Mouse (Mus musculus) CH12.LX (cell line): ENCODE data around the gene Fam219a. TPM values are rescaled to one million over a fixed set of nuclear protein-coding genes. Genes with fewer than 3 reads are reported as not detected.

ENCODE experiments used
- DNase-seq: peaks from one replicate; pipeline ENCODE4 v3.0.0-alpha.2; 2013; ENCODE audit errors: extremely low read depth
- H3K27ac ChIP-seq: 2 replicates; pipeline ENCODE4 v1.5.1; 2012; ENCODE audit warnings: low read depth, mild to moderate bottlenecking, control low read depth, moderate library complexity; ENCODE audit not compliant: insufficient read depth
- H3K27me3 ChIP-seq: replicated peaks from 2 replicates; pipeline ENCODE3; 2012; ENCODE audit warnings: inconsistent platforms
- H3K36me3 ChIP-seq, 2 experiments: replicated peaks in 1 of 2; 2 replicates each; pipeline versions ENCODE3 to v1.6.1; 2012; ENCODE audit warnings: inconsistent platforms in 1 of 2, low read length in 1 of 2, mild to moderate bottlenecking in 1 of 2, mixed read lengths in 1 of 2, moderate library complexity in 1 of 2; ENCODE audit not compliant: control insufficient read depth in 1 of 2, insufficient read depth in 1 of 2
- H3K4me1 ChIP-seq, 2 experiments: 2 replicates each; pipeline ENCODE4 v1.6.1; 2012; ENCODE audit warnings: inconsistent platforms in 1 of 2, moderate library complexity in 1 of 2; ENCODE audit not compliant: insufficient read depth in 2 of 2, control insufficient read depth in 1 of 2
- H3K4me2 ChIP-seq: 2 replicates; pipeline ENCODE4 v1.6.1; 2012; ENCODE audit warnings: low read depth, mild to moderate bottlenecking, control low read depth; ENCODE audit not compliant: poor library complexity, insufficient read depth, severe bottlenecking
- H3K4me3 ChIP-seq, 3 experiments: fragments of 150-350 bp in 1 of 3; sonication (generic) in 1 of 3; replicated peaks in 1 of 3; 2 replicates each; pipeline versions ENCODE3 to v1.5.1; 2011 to 2012; ENCODE audit warnings: low read depth in 2 of 3, low read length in 2 of 3, mild to moderate bottlenecking in 2 of 3, moderate library complexity in 2 of 3, control low read depth in 1 of 3, improper control_type of control experiment in 1 of 3, inconsistent platforms in 1 of 3, mixed read lengths in 1 of 3; ENCODE audit not compliant: poor library complexity in 1 of 3
- H3K79me2 ChIP-seq: replicated peaks from 2 replicates; pipeline ENCODE4 v1.6.1; 2012; ENCODE audit warnings: mild to moderate bottlenecking, moderate library complexity; ENCODE audit not compliant: control insufficient read depth, poor library complexity, insufficient read depth, severe bottlenecking; ENCODE audit errors: extremely low read depth
- H3K9ac ChIP-seq: 2 replicates; pipeline ENCODE4 v1.6.1; 2012; ENCODE audit warnings: low read depth, mild to moderate bottlenecking, control low read depth, moderate library complexity; ENCODE audit not compliant: insufficient read depth
- H3K9me3 ChIP-seq: replicated peaks from 2 replicates; pipeline ENCODE3; 2012; ENCODE audit warnings: low read length, inconsistent platforms, mixed read lengths
- BHLHE40 ChIP-seq: IDR thresholded peaks from 2 replicates; pipeline ENCODE4 v1.6.1; 2011; ENCODE audit warnings: mild to moderate bottlenecking, low read depth, low read length, improper control_type of control experiment
- CHD1 ChIP-seq: IDR thresholded peaks from 2 replicates; pipeline ENCODE4 v1.6.1; 2012; ENCODE audit warnings: low read depth, low read length, improper control_type of control experiment, inconsistent platforms
- CHD2 ChIP-seq: IDR thresholded peaks from 2 replicates; pipeline ENCODE4 v1.6.1; 2011; ENCODE audit warnings: low read length, improper control_type of control experiment
- E2F4 ChIP-seq: IDR thresholded peaks from 2 replicates; pipeline ENCODE4 v1.6.1; 2011; ENCODE audit warnings: low read depth, low read length, improper control_type of control experiment; ENCODE audit not compliant: insufficient replicate concordance
- ELF1 ChIP-seq: IDR thresholded peaks from 2 replicates; pipeline ENCODE4 v1.6.1; 2014; ENCODE audit warnings: low read depth, mild to moderate bottlenecking, inconsistent platforms, low read length, improper control_type of control experiment
- EP300 ChIP-seq: IDR thresholded peaks from 2 replicates; pipeline ENCODE4 v1.6.1; 2011; ENCODE audit warnings: low read length, improper control_type of control experiment
- ETS1 ChIP-seq: conservative IDR thresholded peaks from 2 replicates; pipeline ENCODE4 v1.6.1; 2012; ENCODE audit warnings: low read depth, mild to moderate bottlenecking, inconsistent platforms, low read length, improper control_type of control experiment, moderate library complexity
- JUN ChIP-seq: IDR thresholded peaks from 2 replicates; pipeline ENCODE4 v1.6.1; 2011; ENCODE audit warnings: low read depth, mild to moderate bottlenecking, low read length, improper control_type of control experiment, moderate library complexity; ENCODE audit not compliant: insufficient read depth
- MAX ChIP-seq: IDR thresholded peaks from 2 replicates; pipeline ENCODE4 v1.6.1; 2011; ENCODE audit warnings: low read length, improper control_type of control experiment
- MAZ ChIP-seq: IDR thresholded peaks from 2 replicates; pipeline ENCODE4 v1.6.1; 2012; ENCODE audit warnings: low read depth, mild to moderate bottlenecking, inconsistent platforms, low read length, improper control_type of control experiment, moderate library complexity
- MXI1 ChIP-seq: IDR thresholded peaks from 2 replicates; pipeline ENCODE4 v1.6.1; 2011; ENCODE audit warnings: mild to moderate bottlenecking, low read depth, low read length, improper control_type of control experiment
- NELFE ChIP-seq: IDR thresholded peaks from 2 replicates; pipeline ENCODE4 v1.6.1; 2011; ENCODE audit warnings: low read depth, low read length, improper control_type of control experiment
- PAX5 ChIP-seq: IDR thresholded peaks from 2 replicates; pipeline ENCODE4 v1.6.1; 2012; ENCODE audit warnings: low read length, inconsistent platforms, mixed read lengths
- POLR2A ChIP-seq: IDR thresholded peaks from 2 replicates; pipeline ENCODE4 v1.6.1; 2011; ENCODE audit warnings: low read depth, mild to moderate bottlenecking, improper control_type of control experiment, low read length
- POLR2AphosphoS2 ChIP-seq: IDR thresholded peaks from 2 replicates; pipeline ENCODE4 v1.6.1; 2011; ENCODE audit warnings: low read depth, low read length, improper control_type of control experiment
- SIN3A ChIP-seq: IDR thresholded peaks from 2 replicates; pipeline ENCODE4 v1.6.1; 2012; ENCODE audit warnings: low read length, improper control_type of control experiment, inconsistent platforms
- USF1 ChIP-seq: IDR thresholded peaks from 2 replicates; pipeline ENCODE4 v1.6.1; 2014; ENCODE audit warnings: low read depth, mild to moderate bottlenecking, inconsistent platforms, low read length, improper control_type of control experiment
- ZC3H11A ChIP-seq: IDR thresholded peaks from 2 replicates; pipeline ENCODE4 v1.6.1; 2012; ENCODE audit warnings: low read depth, mild to moderate bottlenecking, inconsistent platforms, low read length, improper control_type of control experiment
- ZKSCAN1 ChIP-seq: IDR thresholded peaks from 2 replicates; pipeline ENCODE4 v1.6.1; 2012; ENCODE audit warnings: low read depth, inconsistent platforms, low read length, improper control_type of control experiment, borderline replicate concordance
- ZMIZ1 ChIP-seq: IDR thresholded peaks from 2 replicates; pipeline ENCODE4 v1.6.1; 2012; ENCODE audit warnings: low read depth, mild to moderate bottlenecking, inconsistent platforms, low read length, improper control_type of control experiment
- dilution Hi-C: fragments of 300-500 bp; cut with MboI; formaldehyde crosslinking; loops from 2 replicates; pipeline ENCODE4 v1.14.3; 2020; ENCODE audit warnings: low sequenced_read_pairs; ENCODE audit not compliant: extremely low pct_unique_long_range_greater_than_20kb, extremely low pct_ligation_motif_present
- in situ Hi-C: fragments of 300-500 bp; cut with MboI; formaldehyde crosslinking; loops from 3 replicates; pipeline ENCODE4 v1.14.3; 2019; ENCODE audit warnings: low sequenced_read_pairs, low pct_ligation_motif_present, low pct_unique_long_range_greater_than_20kb, mixed read lengths
- polyA plus RNA-seq: library from polyadenylated mRNA; unstranded; fragments of >175 nt; gene quantifications from 2 replicates; pipeline ENCODE4 v1.2.1, GENCODE M21; 2012; ENCODE audit warnings: low read depth; ENCODE audit not compliant: insufficient read length
- total RNA-seq, 2 experiments: library from RNA; depleted of rRNA; stranded (reverse); fragments of 300-350 nt in 1 of 2; fragments of >200 nt in 1 of 2; gene quantifications; 2 replicates each; pipeline ENCODE4 v1.2.3; 2012 to 2014

The Fam219a gene
- total and polyA plus RNA-seq, 3 experiments: 0.20 to 1.5 (median 1.2) TPM

DNA sequence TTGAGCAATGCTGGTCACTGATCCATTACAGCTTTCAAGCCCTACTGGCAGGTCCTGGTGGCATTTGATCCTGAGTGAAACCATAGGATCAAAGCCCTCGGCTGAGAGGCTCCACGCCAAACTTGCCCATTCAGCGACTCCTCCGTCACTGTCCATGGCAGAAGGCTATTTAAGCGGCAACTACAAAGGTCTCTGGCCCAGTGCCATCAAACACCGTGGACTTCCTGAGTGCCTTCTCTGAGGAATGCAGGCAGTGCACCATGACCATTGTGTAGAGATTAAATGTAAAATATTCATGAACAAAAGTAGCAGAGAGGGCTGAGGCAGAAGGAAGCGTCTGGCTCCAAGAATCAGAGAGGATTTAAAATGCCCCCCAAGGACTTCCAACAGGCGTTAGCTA, 41.3 kb downstream of the Fam219a start:
- Histone ChIP-seq H3K79me2 (no peaks in the 10 kb centered on the region), H3K4me1 (no peaks in the 10 kb centered on the region), H3K27ac (no peak overlapping the region), H3K9ac (no peak overlapping the region), H3K27me3 (peaks cover 72% of the 10 kb centered on the region), H3K4me2 (no peak overlapping the region), H3K9me3 (no peaks in the 10 kb centered on the region), H3K4me3 (no peak overlapping the region), H3K36me3 (no peaks in the 10 kb centered on the region)
- no peak for DNase-seq
- dilution Hi-C loops (no loop called here), in situ Hi-C loops (no loop called here)
- no peak for TF ChIP-seq PAX5
- TF ChIP-seq SIN3A: no peak
- no peak for TF ChIP-seq ZMIZ1
- TF ChIP-seq ETS1: no peak
- TF ChIP-seq JUN: no peak
- no peak for TF ChIP-seq POLR2AphosphoS2
- no peak for TF ChIP-seq E2F4
- TF ChIP-seq ZKSCAN1: no peak
- no peak for TF ChIP-seq CHD1
- TF ChIP-seq ZC3H11A: no peak
- no peak for TF ChIP-seq ELF1
- TF ChIP-seq EP300: no peak
- TF ChIP-seq MXI1: no peak

DNA sequence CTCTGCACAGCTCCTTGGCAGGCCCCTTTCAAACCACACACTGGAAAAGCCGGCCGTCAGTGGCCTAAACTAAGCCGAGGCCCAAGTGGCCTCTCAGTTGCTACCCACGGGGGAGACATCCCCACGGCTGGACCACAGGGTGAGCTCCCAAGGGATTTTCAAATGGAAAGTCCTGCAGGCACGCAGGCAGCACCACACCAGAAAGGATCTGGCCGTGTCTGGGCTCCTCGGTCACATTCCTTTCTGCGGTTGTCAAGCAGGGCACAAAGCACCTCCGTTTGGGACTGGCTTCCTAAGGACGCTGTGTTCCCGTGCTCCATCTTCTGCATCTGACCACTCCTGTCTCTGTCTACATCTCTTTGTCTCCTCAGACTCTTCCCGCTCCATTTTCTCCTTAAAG, 42.3 kb downstream of the Fam219a start:
- Histone ChIP-seq H3K9me3 (no peaks in the 10 kb centered on the region), H3K27me3 (peaks cover 69% of the 10 kb centered on the region), H3K9ac (no peak overlapping the region), H3K4me3 (no peak overlapping the region), H3K4me2 (no peak overlapping the region), H3K79me2 (no peaks in the 10 kb centered on the region), H3K27ac (no peak overlapping the region), H3K4me1 (no peaks in the 10 kb centered on the region), H3K36me3 (no peaks in the 10 kb centered on the region)
- in situ Hi-C loops (no loop called here), dilution Hi-C loops (no loop called here)
- no peak for DNase-seq
- TF ChIP-seq MXI1 (no peak), POLR2AphosphoS2 (no peak), MAX (no peak), BHLHE40 (no peak), POLR2A (no peak), NELFE (no peak), USF1 (no peak), CHD2 (no peak), MAZ (no peak)
